Mouse (Mus musculus): ENCODE results near the gene Otof.
A peak's percentile ranks its signal among the peaks of the same experiment; 100 is the strongest.

GRCm38 (mm10) chr5:30482319-30482718 is 20.6 kb upstream of the Otof start:
- TF ChIP-seq CTCF (IDR thresholded peaks at IDR 0.05; ENCODE audit: low read depth): peak; percentile 82
- no peak for TF ChIP-seq EP300 (IDR thresholded peaks at IDR 0.05; ENCODE audit: low read depth)

Data from liver, postnatal 0 days (tissue).